Mouse (Mus musculus) lung, postnatal 0 days (tissue): ENCODE measurements at regions not wholly inside any gene's neighbourhood (a gene's known extent, or its start where the extent isn't known, plus 50 kb on each side); places are given as distances from the start of the nearest gene placed in this dataset.

Source experiments
- CTCF ChIP-seq: IDR thresholded peaks from 2 replicates; pipeline ENCODE4 v1.5.1; 2016; ENCODE audit warnings: antibody characterized with exemption, mild to moderate bottlenecking
- EP300 ChIP-seq: IDR thresholded peaks from 2 replicates; pipeline ENCODE4 v1.6.1; 2016; ENCODE audit warnings: antibody characterized with exemption, mild to moderate bottlenecking, control low read depth

GRCm38 (mm10) chr3:131017899-131018298 lies 92.4 kb upstream of the Lef1 start:
- TF ChIP-seq CTCF (no peak), EP300 (no peak)
